Mouse (Mus musculus) neural tube, embryonic 12.5 days (tissue): ENCODE data around the gene Il1rn. TPM values are rescaled to one million over a fixed set of nuclear protein-coding genes. Genes with fewer than 3 reads are reported as not detected.

Source experiments
- ATAC-seq: fragments of 200-750 bp; cut with Nextera tagmentation; 2 replicates; pipeline ENCODE4 v1.8.0; 2017; ENCODE audit warnings: low read depth, mild to moderate bottlenecking, moderate TSS enrichment, moderate library complexity; ENCODE audit not compliant: low FRiP score
- H3K27ac ChIP-seq: fragments of 300-500 bp; sonication (generic); 2 replicates; pipeline ENCODE4 v1.5.1; 2016
- H3K27me3 ChIP-seq: fragments of 300-500 bp; sonication (generic); replicated peaks from 2 replicates; pipeline ENCODE4 v1.6.1; 2016; ENCODE audit warnings: mild to moderate bottlenecking
- H3K36me3 ChIP-seq: fragments of 300-500 bp; sonication (generic); 2 replicates; pipeline ENCODE4 v1.6.1; 2016; ENCODE audit warnings: mild to moderate bottlenecking
- H3K4me1 ChIP-seq: fragments of 300-500 bp; sonication (generic); 2 replicates; pipeline ENCODE4 v1.6.1; 2016
- H3K4me2 ChIP-seq: fragments of 300-500 bp; sonication (generic); replicated peaks from 2 replicates; pipeline ENCODE4 v1.6.1; 2016; ENCODE audit warnings: mild to moderate bottlenecking
- H3K4me3 ChIP-seq: fragments of 300-500 bp; sonication (generic); 2 replicates; pipeline ENCODE4 v1.5.1; 2016
- H3K9ac ChIP-seq: fragments of 300-500 bp; sonication (generic); 2 replicates; pipeline ENCODE4 v1.6.1; 2016; ENCODE audit warnings: mild to moderate bottlenecking
- H3K9me3 ChIP-seq: fragments of 300-500 bp; sonication (generic); 2 replicates; pipeline ENCODE4 v1.6.1; 2016; ENCODE audit warnings: mild to moderate bottlenecking
- WGBS: fragments of 180-500 bp; shearing (Covaris S2); methylation state at CpG from one replicate; pipeline ENCODE4 v1.1.7; 2016; 5-methylcytosine and 5-hydroxymethylcytosine counted together
- polyA plus RNA-seq: library from polyadenylated mRNA; unstranded; fragments of >200 nt; fragmentation: Nextera tagmentation; extraction: Ambion mirVana; gene quantifications from 2 replicates; pipeline ENCODE4 v1.2.1, GENCODE M21; 2016

The Il1rn gene
- polyA plus RNA-seq, 1 experiment from 2014 or later = 0.14 TPM

DNA sequence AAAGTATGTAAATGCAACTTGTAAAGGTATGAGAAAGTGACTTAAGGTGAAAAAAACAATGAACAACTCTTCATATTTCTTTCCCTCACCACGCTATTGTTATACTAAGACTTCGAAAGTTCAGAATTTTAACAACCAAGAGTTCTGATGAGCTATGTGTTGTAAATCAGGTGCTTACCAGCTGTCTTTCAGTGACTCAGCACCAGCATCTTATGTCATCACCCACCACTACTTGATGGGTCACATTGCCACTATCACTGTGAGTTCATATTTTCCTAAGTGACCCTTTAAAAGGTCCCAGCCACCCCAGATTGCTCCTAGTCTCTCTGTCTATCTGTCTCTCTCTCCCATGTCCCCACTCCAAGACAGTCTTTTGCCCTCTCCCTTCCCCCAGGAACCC is 16.4 kb downstream of the Il1rn start:
- Histone ChIP-seq H3K4me1 (no peaks in the 10 kb centered on the region), H3K36me3 (no peaks in the 10 kb centered on the region), H3K4me3 (no peak overlapping the region), H3K9me3 (no peaks in the 10 kb centered on the region), H3K9ac (no peak overlapping the region), H3K27me3 (no peaks in the 10 kb centered on the region), H3K27ac (no peak overlapping the region), H3K4me2 (no peak overlapping the region)
- WGBS = 80% methylated on average over 2 of the region's 2 CpGs
- no peak for ATAC-seq

- Histone ChIP-seq H3K27ac (no peak overlapping the region), H3K4me1 (no peaks in the 10 kb centered on the region), H3K4me3 (no peak overlapping the region), H3K9me3 (no peaks in the 10 kb centered on the region), H3K9ac (no peak overlapping the region), H3K36me3 (no peaks in the 10 kb centered on the region), H3K4me2 (no peak overlapping the region), H3K27me3 (no peaks in the 10 kb centered on the region)
- WGBS = 5% methylated on average over 1 of the region's 1 CpGs
- ATAC-seq = no peak
Measured at GRCm38 (mm10) chr2:24357642-24358041, 21.0 kb downstream of the Il1rn start.

DNA sequence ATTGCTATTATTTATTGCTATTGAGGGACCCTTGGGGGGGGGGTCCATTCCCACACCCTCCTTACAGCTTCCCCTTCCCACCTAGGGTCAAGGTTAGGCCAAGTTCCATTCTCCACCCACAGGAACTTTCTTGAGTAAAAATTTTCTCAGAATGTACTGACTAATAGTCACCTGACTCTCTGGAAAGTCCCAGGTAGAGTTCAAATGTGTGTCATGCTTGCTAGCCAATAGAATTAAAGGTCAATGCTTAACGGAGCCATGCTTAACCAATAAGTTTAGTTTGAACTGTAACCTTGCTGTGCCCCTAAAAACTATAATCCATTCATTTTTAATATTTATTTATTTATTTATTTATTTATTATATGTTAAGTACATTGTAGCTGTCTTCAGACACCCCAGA is 22.7 kb downstream of the Il1rn start:
- H3K4me3 ChIP-seq = no peak overlapping the region
- no peaks in the 10 kb centered on the region for H3K4me1 ChIP-seq
- 90% methylated on average over 1 of the region's 1 CpGs for WGBS
- H3K9me3 ChIP-seq = no peaks in the 10 kb centered on the region
- H3K27me3 ChIP-seq = no peaks in the 10 kb centered on the region
- no peaks in the 10 kb centered on the region for H3K36me3 ChIP-seq
- no peak overlapping the region for H3K27ac ChIP-seq
- H3K4me2 ChIP-seq = no peak overlapping the region
- no peak for ATAC-seq
- no peak overlapping the region for H3K9ac ChIP-seq

GRCm38 (mm10) chr2:24363818-24364217 is 27.2 kb downstream of the Il1rn start:
- ATAC-seq = no peak
- 93% methylated on average over 3 of the region's 3 CpGs for WGBS
- no peak overlapping the region for H3K9ac ChIP-seq

DNA sequence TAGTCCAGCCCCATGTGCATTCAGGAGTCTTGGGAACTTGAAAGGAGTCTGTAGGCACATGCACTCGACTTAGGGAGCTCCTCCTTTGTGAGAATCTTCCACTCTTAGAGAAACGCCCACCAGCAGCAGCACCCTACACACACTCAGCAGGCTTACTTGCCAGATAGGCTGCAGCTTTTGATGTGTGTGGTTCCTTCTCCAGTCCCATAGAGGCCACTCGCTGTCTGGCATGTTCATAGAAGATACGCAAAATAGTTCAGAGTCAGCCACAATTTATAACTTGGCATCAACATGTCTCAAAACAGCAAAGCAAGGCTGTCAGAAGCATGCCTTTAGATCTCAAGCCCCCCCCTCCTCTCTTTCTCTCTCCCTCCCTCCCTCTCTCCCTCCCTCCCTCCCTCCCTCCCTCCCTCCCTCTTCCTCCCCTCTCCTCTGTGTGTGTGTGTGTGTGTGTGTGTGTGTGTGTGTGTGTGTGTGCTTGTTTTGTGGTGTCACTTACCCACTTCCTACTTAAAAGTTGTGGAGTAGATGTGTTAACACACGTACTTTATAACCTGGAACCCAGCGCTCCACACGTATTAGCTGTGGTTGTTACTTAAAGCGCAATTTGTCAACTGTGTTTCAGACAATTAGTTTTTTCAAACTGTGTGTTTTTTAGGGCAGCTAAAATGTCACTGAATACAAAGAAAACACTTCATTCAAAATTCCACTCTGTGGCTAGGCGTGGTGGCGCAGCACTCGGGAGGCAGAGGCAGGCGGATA is 29.7 kb downstream of the Il1rn start:
- ATAC-seq = no peak
- Histone ChIP-seq H3K4me2 (no peak overlapping the region), H3K4me1 (no peaks in the 10 kb centered on the region), H3K4me3 (no peak overlapping the region), H3K36me3 (no peaks in the 10 kb centered on the region), H3K9ac (no peak overlapping the region), H3K27me3 (peaks cover 12% of the 10 kb centered on the region), H3K27ac (no peak overlapping the region), H3K9me3 (no peaks in the 10 kb centered on the region)
- WGBS = 77% methylated on average over 12 of the region's 12 CpGs

More at GRCm38 (mm10) chr2:24363818-24364217, 27.2 kb downstream of the Il1rn start:
- H3K27me3 ChIP-seq = peaks cover 12% of the 10 kb centered on the region
- no peak overlapping the region for H3K4me2 ChIP-seq
- H3K9me3 ChIP-seq = no peaks in the 10 kb centered on the region
- H3K36me3 ChIP-seq = no peaks in the 10 kb centered on the region
- H3K4me3 ChIP-seq = no peak overlapping the region
- no peaks in the 10 kb centered on the region for H3K4me1 ChIP-seq
- no peak overlapping the region for H3K27ac ChIP-seq

GRCm38 (mm10) chr2:24367030-24367894 is 30.6 kb downstream of the Il1rn start, which contains the start of gene Psd4:
Psd4 (plus strand) TSS chr2:24367580.
- H3K27ac ChIP-seq = no peak within 1 kb of the TSS
- 5% methylated on average over 47 of the region's 47 CpGs for WGBS
- H3K4me1 ChIP-seq = no peaks in the 10 kb centered on the region
- peak within 1 kb of the TSS; percentile 84 for H3K4me2 ChIP-seq
- peak; percentile 68 for ATAC-seq
- H3K36me3 ChIP-seq = no peaks in the 10 kb centered on the region
- peaks cover 12% of the 10 kb centered on the region for H3K27me3 ChIP-seq
- H3K9ac ChIP-seq = peak within 1 kb of the TSS; percentile 53; the same call in 1 of the 2 replicates
- H3K9me3 ChIP-seq = no peaks in the 10 kb centered on the region
- H3K4me3 ChIP-seq = peak within 1 kb of the TSS; percentile 39

- Histone ChIP-seq H3K4me3 (no peak overlapping the region), H3K4me2 (peak overlapping the region; percentile 84), H3K9ac (no peak overlapping the region), H3K27me3 (peaks cover 12% of the 10 kb centered on the region), H3K9me3 (no peaks in the 10 kb centered on the region), H3K4me1 (no peaks in the 10 kb centered on the region), H3K27ac (no peak overlapping the region), H3K36me3 (no peaks in the 10 kb centered on the region)
- 73% methylated on average over 4 of the region's 4 CpGs for WGBS
- ATAC-seq = no peak
Measured at GRCm38 (mm10) chr2:24367895-24368261, 31.2 kb downstream of the Il1rn start.

GRCm38 (mm10) chr2:24378747-24379450 is 42.2 kb downstream of the Il1rn start:
- no peaks in the 10 kb centered on the region for H3K4me1 ChIP-seq
- ATAC-seq = no peak
- WGBS = 80% methylated on average over 5 of the region's 5 CpGs
- H3K36me3 ChIP-seq = no peaks in the 10 kb centered on the region
- no peak overlapping the region for H3K4me2 ChIP-seq
- no peaks in the 10 kb centered on the region for H3K27me3 ChIP-seq
- no peak overlapping the region for H3K4me3 ChIP-seq
- no peak overlapping the region for H3K9ac ChIP-seq
- H3K27ac ChIP-seq = no peak overlapping the region
- H3K9me3 ChIP-seq = no peaks in the 10 kb centered on the region

DNA sequence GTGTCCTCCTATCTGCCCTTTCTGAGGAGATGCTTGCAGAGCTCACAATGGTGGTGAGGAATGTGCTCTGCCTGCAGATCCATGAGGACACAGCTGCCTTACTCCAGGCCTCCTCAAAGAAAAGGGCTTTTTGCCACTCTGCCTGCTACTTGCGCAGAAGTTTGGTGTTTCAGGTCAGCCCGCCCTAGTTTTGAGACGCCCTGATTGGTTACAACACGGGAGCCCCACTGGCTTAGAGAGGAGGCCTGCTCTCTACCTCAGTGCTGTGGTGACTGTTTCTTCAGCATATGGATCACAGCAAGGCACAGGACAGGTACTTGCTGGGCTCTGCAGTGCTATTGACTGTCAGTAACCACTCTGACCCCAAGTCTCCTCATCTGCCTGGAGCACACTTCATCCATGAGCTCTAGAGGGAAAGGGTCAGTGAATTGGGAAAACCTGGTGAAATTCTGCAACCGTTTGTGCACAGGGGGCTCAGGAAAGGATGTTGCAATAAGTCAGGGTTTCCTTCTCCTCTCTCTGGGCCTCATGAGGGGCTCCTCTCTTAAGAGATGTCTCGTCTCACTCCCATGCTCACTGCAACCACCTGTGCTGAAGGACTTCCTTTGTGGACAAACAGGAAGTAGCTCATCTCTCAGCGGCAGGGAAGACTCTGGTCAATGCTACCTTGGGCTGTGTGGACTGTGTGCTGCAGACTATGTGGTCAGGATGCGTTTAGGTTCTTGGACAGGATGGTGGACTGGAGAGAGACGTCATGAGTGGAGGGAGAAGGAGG is 46.0 kb downstream of the Il1rn start:
- WGBS = 81% methylated on average over 9 of the region's 9 CpGs
- Histone ChIP-seq H3K4me3 (no peak overlapping the region), H3K9ac (no peak overlapping the region), H3K4me1 (no peaks in the 10 kb centered on the region), H3K27me3 (no peaks in the 10 kb centered on the region), H3K36me3 (no peaks in the 10 kb centered on the region), H3K4me2 (no peak overlapping the region), H3K9me3 (no peaks in the 10 kb centered on the region), H3K27ac (no peak overlapping the region)
- ATAC-seq = no peak

- Histone ChIP-seq H3K9me3 (no peaks in the 10 kb centered on the region), H3K4me3 (no peak overlapping the region), H3K27ac (no peak overlapping the region), H3K27me3 (no peaks in the 10 kb centered on the region), H3K4me2 (no peak overlapping the region), H3K4me1 (no peaks in the 10 kb centered on the region), H3K36me3 (no peaks in the 10 kb centered on the region), H3K9ac (no peak overlapping the region)
- 84% methylated on average over 3 of the region's 3 CpGs for WGBS
- no peak for ATAC-seq
Measured at GRCm38 (mm10) chr2:24383636-24384035, 47.0 kb downstream of the Il1rn start.

- Histone ChIP-seq H3K9me3 (no peaks in the 10 kb centered on the region), H3K4me3 (no peak overlapping the region), H3K27me3 (no peaks in the 10 kb centered on the region), H3K36me3 (no peaks in the 10 kb centered on the region), H3K9ac (no peak overlapping the region), H3K4me2 (no peak overlapping the region), H3K4me1 (no peaks in the 10 kb centered on the region), H3K27ac (no peak overlapping the region)
- ATAC-seq = no peak
Measured at GRCm38 (mm10) chr2:24384393-24384792, 47.7 kb downstream of the Il1rn start.
